Mouse (Mus musculus) MEL (cell line): ENCODE results near the gene Tbxas1. TPM values are rescaled to one million over a fixed set of nuclear protein-coding genes. Genes with fewer than 3 reads are reported as not detected.

Experiments
- DNase-seq: peaks from one replicate; pipeline ENCODE4 v3.0.0; 2011; ENCODE audit warnings: low read depth, low spot score
- H3K27ac ChIP-seq: 2 replicates; pipeline ENCODE4 v1.5.1; 2012; ENCODE audit warnings: low read depth, mild to moderate bottlenecking, control low read depth, low read length, moderate library complexity; ENCODE audit not compliant: control insufficient read depth
- H3K27me3 ChIP-seq, 2 experiments: fragments of 150-350 bp in 1 of 2; sonication (generic) in 1 of 2; 2 replicates each; pipeline ENCODE4 v1.6.1; 2012; ENCODE audit warnings: low read length in 2 of 2, mild to moderate bottlenecking in 2 of 2, improper control_type of control experiment in 1 of 2, moderate library complexity in 1 of 2; ENCODE audit not compliant: insufficient read depth in 2 of 2, control insufficient read depth in 1 of 2
- H3K36me3 ChIP-seq, 2 experiments: 2 replicates each; pipeline ENCODE4 v1.6.1; 2012 to 2014; ENCODE audit warnings: low read length in 2 of 2, improper control_type of control experiment in 1 of 2, inconsistent platforms in 1 of 2, mild to moderate bottlenecking in 1 of 2; ENCODE audit not compliant: insufficient read depth in 2 of 2, control insufficient read depth in 1 of 2
- H3K4me1 ChIP-seq, 2 experiments: fragments of 150-350 bp in 1 of 2; sonication (generic) in 1 of 2; 2 replicates each; pipeline ENCODE4 v1.6.1; 2012; ENCODE audit warnings: low read length in 2 of 2, improper control_type of control experiment in 1 of 2, mild to moderate bottlenecking in 1 of 2; ENCODE audit not compliant: insufficient read depth in 2 of 2, control insufficient read depth in 1 of 2
- H3K4me3 ChIP-seq, 2 experiments: fragments of 150-350 bp in 1 of 2; sonication (generic) in 1 of 2; 2 replicates each; pipeline ENCODE4 v1.5.1; 2012; ENCODE audit warnings: low read depth in 2 of 2, low read length in 2 of 2, mild to moderate bottlenecking in 2 of 2, moderate library complexity in 2 of 2, control low read depth in 1 of 2, improper control_type of control experiment in 1 of 2; ENCODE audit not compliant: control insufficient read depth in 1 of 2, insufficient read depth in 1 of 2
- H3K79me2 ChIP-seq: 2 replicates; pipeline ENCODE4 v1.6.1; 2012; ENCODE audit warnings: mild to moderate bottlenecking, low read length, moderate library complexity; ENCODE audit not compliant: control insufficient read depth, poor library complexity, insufficient read depth
- H3K9ac ChIP-seq: 2 replicates; pipeline ENCODE4 v1.6.1; 2012; ENCODE audit warnings: low read depth, mild to moderate bottlenecking, control low read depth, low read length, moderate library complexity; ENCODE audit not compliant: control insufficient read depth, poor library complexity, severe bottlenecking
- H3K9me3 ChIP-seq: fragments of 150-350 bp; sonication (generic); replicated peaks from 2 replicates; pipeline ENCODE4 v1.6.1; 2012; ENCODE audit warnings: mild to moderate bottlenecking, low read length, improper control_type of control experiment, moderate library complexity; ENCODE audit not compliant: insufficient read depth
- CHD1 ChIP-seq: IDR thresholded peaks from 2 replicates; pipeline ENCODE4 v1.6.1; 2012; ENCODE audit warnings: low read depth, mild to moderate bottlenecking, inconsistent platforms, low read length, improper control_type of control experiment
- CHD2 ChIP-seq: IDR thresholded peaks from 2 replicates; pipeline ENCODE4 v1.6.1; 2011; ENCODE audit warnings: low read length, improper control_type of control experiment
- CTCF ChIP-seq, 3 experiments: IDR thresholded peaks in 2 of 3; conservative IDR thresholded peaks in 1 of 3; 2 replicates each; pipeline ENCODE4 v1.5.1; 2011 to 2012; ENCODE audit warnings: low read length in 3 of 3, low read depth in 2 of 3, mild to moderate bottlenecking in 2 of 3, improper control_type of control experiment in 1 of 3, inconsistent platforms in 1 of 3, mixed read lengths in 1 of 3, moderate library complexity in 1 of 3; ENCODE audit not compliant: control insufficient read depth in 1 of 3, insufficient read depth in 1 of 3, poor library complexity in 1 of 3, severe bottlenecking in 1 of 3
- E2F4 ChIP-seq: IDR thresholded peaks from 2 replicates; pipeline ENCODE4 v1.6.1; 2011; ENCODE audit warnings: low read depth, low read length, improper control_type of control experiment, borderline replicate concordance
- ELF1 ChIP-seq: IDR thresholded peaks from 2 replicates; pipeline ENCODE4 v1.6.1; 2014; ENCODE audit warnings: low read depth, mild to moderate bottlenecking, inconsistent platforms, low read length, improper control_type of control experiment, moderate library complexity
- EP300 ChIP-seq, 2 experiments: IDR thresholded peaks; 2 replicates each; pipeline ENCODE4 v1.6.1; 2011; ENCODE audit warnings: improper control_type of control experiment in 2 of 2, low read length in 2 of 2, low read depth in 1 of 2, mild to moderate bottlenecking in 1 of 2
- ETS1 ChIP-seq: IDR thresholded peaks from 2 replicates; pipeline ENCODE4 v1.6.1; 2012; ENCODE audit warnings: low read depth, mild to moderate bottlenecking, inconsistent platforms, low read length, improper control_type of control experiment, moderate library complexity
- GABPA ChIP-seq: IDR thresholded peaks from 2 replicates; pipeline ENCODE4 v1.6.1; 2012; ENCODE audit warnings: low read depth, mild to moderate bottlenecking, inconsistent platforms, low read length, improper control_type of control experiment, moderate library complexity
- GATA1 ChIP-seq: IDR thresholded peaks from 2 replicates; pipeline ENCODE4 v1.6.1; 2011; ENCODE audit warnings: low read depth, low read length, improper control_type of control experiment
- HCFC1 ChIP-seq: IDR thresholded peaks from 2 replicates; pipeline ENCODE4 v1.6.1; 2012; ENCODE audit warnings: low read depth, mild to moderate bottlenecking, inconsistent platforms, low read length, improper control_type of control experiment, moderate library complexity
- KAT2A ChIP-seq: conservative IDR thresholded peaks from 2 replicates; pipeline ENCODE4 v1.6.1; 2012; ENCODE audit warnings: low read depth, low read length, improper control_type of control experiment, inconsistent platforms
- MAFK ChIP-seq: IDR thresholded peaks from 2 replicates; pipeline ENCODE4 v1.6.1; 2011; ENCODE audit warnings: low read depth, mild to moderate bottlenecking, low read length, improper control_type of control experiment, borderline replicate concordance
- MAX ChIP-seq: IDR thresholded peaks from 2 replicates; pipeline ENCODE4 v1.6.1; 2011; ENCODE audit warnings: low read length, improper control_type of control experiment
- MEF2A ChIP-seq: IDR thresholded peaks from 2 replicates; pipeline ENCODE4 v1.6.1; 2014; ENCODE audit warnings: low read depth, mild to moderate bottlenecking, inconsistent platforms, low read length, improper control_type of control experiment; ENCODE audit not compliant: poor library complexity, insufficient replicate concordance, severe bottlenecking; ENCODE audit errors: extremely low read depth
- MYB ChIP-seq: IDR thresholded peaks from 2 replicates; pipeline ENCODE4 v1.6.1; 2011; ENCODE audit warnings: mild to moderate bottlenecking, low read depth, low read length, improper control_type of control experiment
- MYC ChIP-seq: IDR thresholded peaks from 2 replicates; pipeline ENCODE4 v1.6.1; 2011; ENCODE audit warnings: low read depth, mild to moderate bottlenecking, low read length, improper control_type of control experiment, moderate library complexity
- NELFE ChIP-seq: IDR thresholded peaks from 2 replicates; pipeline ENCODE4 v1.6.1; 2011; ENCODE audit warnings: low read depth, low read length, improper control_type of control experiment
- SMC3 ChIP-seq: IDR thresholded peaks from 2 replicates; pipeline ENCODE4 v1.6.1; 2011; ENCODE audit warnings: low read depth, low read length, improper control_type of control experiment
- UBTF ChIP-seq: IDR thresholded peaks from 2 replicates; pipeline ENCODE4 v1.6.1; 2012; ENCODE audit warnings: low read depth, mild to moderate bottlenecking, inconsistent platforms, low read length, improper control_type of control experiment, moderate library complexity, borderline replicate concordance; ENCODE audit not compliant: insufficient read depth
- USF1 ChIP-seq: IDR thresholded peaks from 2 replicates; pipeline ENCODE4 v1.6.1; 2014; ENCODE audit warnings: low read depth, mild to moderate bottlenecking, inconsistent platforms, low read length, improper control_type of control experiment, moderate library complexity
- USF2 ChIP-seq, 2 experiments: IDR thresholded peaks; 2 replicates each; pipeline ENCODE4 v1.6.1; 2011 to 2012; ENCODE audit warnings: improper control_type of control experiment in 2 of 2, low read length in 2 of 2, borderline replicate concordance in 1 of 2, inconsistent platforms in 1 of 2, low read depth in 1 of 2, mild to moderate bottlenecking in 1 of 2; ENCODE audit not compliant: insufficient read depth in 1 of 2
- ZC3H11A ChIP-seq: IDR thresholded peaks from 2 replicates; pipeline ENCODE4 v1.6.1; 2012; ENCODE audit warnings: low read depth, mild to moderate bottlenecking, inconsistent platforms, low read length, improper control_type of control experiment
- ZKSCAN1 ChIP-seq: IDR thresholded peaks from 2 replicates; pipeline ENCODE4 v1.6.1; 2012; ENCODE audit warnings: low read depth, mild to moderate bottlenecking, inconsistent platforms, low read length, improper control_type of control experiment, moderate library complexity
- ZMIZ1 ChIP-seq: IDR thresholded peaks from 2 replicates; pipeline ENCODE4 v1.6.1; 2012; ENCODE audit warnings: low read depth, mild to moderate bottlenecking, inconsistent platforms, low read length, improper control_type of control experiment, moderate library complexity
- ZNF384 ChIP-seq: IDR thresholded peaks from 2 replicates; pipeline ENCODE4 v1.6.1; 2012; ENCODE audit warnings: low read depth, mild to moderate bottlenecking, inconsistent platforms, low read length, improper control_type of control experiment
- polyA plus RNA-seq, 2 experiments: library from polyadenylated mRNA; stranded (reverse) in 1 of 2; unstranded in 1 of 2; fragments of >175 nt in 1 of 2; fragments of >200 nt in 1 of 2; gene quantifications; 2 replicates each; pipeline versions ENCODE4 v1.2.1 to v1.2.4; 2012; ENCODE audit warnings: low replicate concordance in 2 of 2, low read depth in 1 of 2; ENCODE audit not compliant: insufficient read length in 2 of 2, insufficient read depth in 1 of 2, missing spikeins in 1 of 2
- total RNA-seq: library from RNA; depleted of rRNA; stranded (reverse); fragments of 300-350 nt; gene quantifications from 2 replicates; pipeline ENCODE4 v1.2.3, GENCODE M21; 2012

Gene Tbxas1
- total and polyA plus RNA-seq, 3 experiments, result 0.54 to 2.7 TPM; not detected in 1

- no peaks in the 10 kb centered on the region for H3K9me3 ChIP-seq
- no peak for TF ChIP-seq SMC3
- TF ChIP-seq ETS1, result no peak
- TF ChIP-seq MAFK, result no peak
- TF ChIP-seq ZMIZ1, result no peak
- no peak for TF ChIP-seq HCFC1
- no peak overlapping the region for H3K4me3 ChIP-seq
- no peaks in the 10 kb centered on the region for H3K79me2 ChIP-seq
- H3K27ac ChIP-seq, result no peak overlapping the region
- no peak overlapping the region for H3K9ac ChIP-seq
- peaks cover 0 to 9% of the 10 kb centered on the region in 2 experiments; a peak in 3 of 4 replicates for H3K4me1 ChIP-seq
- no peak for DNase-seq
- H3K27me3 ChIP-seq, result no peaks in the 10 kb centered on the region
- H3K36me3 ChIP-seq, result no peaks in the 10 kb centered on the region
Observed at GRCm38 (mm10) chr6:38867291-38867690, 7.9 kb upstream of the Tbxas1 start.

DNA sequence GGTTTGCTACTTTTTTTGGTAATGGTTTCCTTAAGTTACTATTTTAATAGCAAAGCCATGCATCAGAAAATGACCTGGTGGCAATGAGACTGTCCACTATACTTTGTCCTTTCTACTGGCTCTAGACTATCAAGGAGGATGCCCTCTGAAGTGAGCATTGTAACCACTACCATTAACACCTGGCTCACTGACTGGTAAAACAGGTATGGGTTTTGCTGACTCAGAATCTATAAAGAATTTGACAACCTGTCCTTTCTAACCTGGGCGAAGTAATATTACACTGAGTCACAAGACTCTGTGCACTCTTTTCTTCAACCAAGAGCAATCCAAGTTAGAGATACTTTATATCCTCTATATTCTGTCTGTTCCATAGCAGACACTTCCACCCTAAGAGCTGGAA is 6.2 kb upstream of the Tbxas1 start:
- no peaks in the 10 kb centered on the region for H3K27me3 ChIP-seq
- TF ChIP-seq MEF2A (no peak), GATA1 (no peak)
- H3K4me1 ChIP-seq, result peaks cover 0 to 9% of the 10 kb centered on the region in 2 experiments; a peak in 2 of 4 replicates
- peaks cover 2% of the 10 kb centered on the region; the same call in 1 of the 2 replicates for H3K79me2 ChIP-seq
- no peak overlapping the region for H3K4me3 ChIP-seq
- H3K9me3 ChIP-seq, result no peaks in the 10 kb centered on the region
- no peak overlapping the region for H3K27ac ChIP-seq
- no peak for DNase-seq
- no peak overlapping the region for H3K9ac ChIP-seq
- no peaks in the 10 kb centered on the region for H3K36me3 ChIP-seq

GRCm38 (mm10) chr6:38870070-38870469 is 5.1 kb upstream of the Tbxas1 start:
- H3K27me3 ChIP-seq, result no peaks in the 10 kb centered on the region
- H3K9me3 ChIP-seq, result no peaks in the 10 kb centered on the region
- H3K27ac ChIP-seq, result no peak overlapping the region
- DNase-seq, result no peak
- H3K36me3 ChIP-seq, result no peaks in the 10 kb centered on the region
- H3K4me3 ChIP-seq, result no peak overlapping the region
- peaks cover 4% of the 10 kb centered on the region for H3K79me2 ChIP-seq
- peaks cover 0 to 9% of the 10 kb centered on the region in 2 experiments; a peak in 1 of 4 replicates for H3K4me1 ChIP-seq
- TF ChIP-seq ZKSCAN1 (no peak), CHD2 (no peak), USF1 (no peak), NELFE (no peak), ELF1 (no peak), CHD1 (no peak), EP300 (IDR thresholded peaks at IDR 0.05; ENCODE audit: low read depth in 1 of 2, low read length in 2 of 2) (no peak), MEF2A (no peak), KAT2A (no peak), E2F4 (no peak), UBTF (no peak), ZC3H11A (no peak), MYC (no peak), CTCF (IDR thresholded peaks at IDR 0.05 in 2 of 3, conservative IDR thresholded peaks at IDR 0.05 in 1 of 3; ENCODE audit: control insufficient read depth in 1 of 3, insufficient read depth in 1 of 3, low read depth in 2 of 3, low read length in 3 of 3, poor library complexity in 1 of 3, severe bottlenecking in 1 of 3) (no peak), ETS1 (no peak), MYB (no peak), ZNF384 (no peak), GABPA (no peak), USF2 (IDR thresholded peaks at IDR 0.05; ENCODE audit: borderline replicate concordance in 1 of 2, insufficient read depth in 1 of 2, low read depth in 1 of 2, low read length in 2 of 2) (no peak), MAX (no peak)
- no peak overlapping the region for H3K9ac ChIP-seq
